Mouse (Mus musculus): ENCODE data around the gene Zfp106.

DNA sequence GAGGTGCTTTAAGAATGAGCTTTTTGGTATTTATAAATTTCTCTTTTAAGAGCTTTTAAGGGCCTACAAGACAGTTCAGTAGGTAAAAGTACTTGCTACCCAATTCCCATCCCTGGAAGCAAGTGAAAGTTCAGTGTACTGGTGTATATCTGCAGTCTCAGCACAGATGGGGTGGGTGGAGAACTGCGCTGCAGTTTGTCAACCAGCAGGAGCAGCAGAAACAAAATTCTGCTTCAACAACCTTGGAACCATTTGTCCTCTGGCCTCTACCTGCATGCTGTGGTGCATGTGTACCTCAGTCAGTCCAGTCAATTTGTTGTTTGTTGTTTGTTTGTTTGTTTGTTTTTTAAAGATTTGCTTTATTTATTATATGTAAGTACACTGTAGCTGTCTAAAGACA is 28.6 kb upstream of the Zfp106 start:
- no peak for TF ChIP-seq CTCF (IDR thresholded peaks at IDR 0.05; ENCODE audit: control insufficient read depth, insufficient read depth, insufficient replicate concordance, low read depth, low read length)
- no peak for TF ChIP-seq POLR2A (IDR thresholded peaks at IDR 0.05; ENCODE audit: control insufficient read depth, low read depth, low read length)

Data from testis, adult 2 months (tissue).